Mouse (Mus musculus): ENCODE data around the gene Nr6a1. TPM values are rescaled to one million over a fixed set of nuclear protein-coding genes. Genes with fewer than 3 reads are reported as not detected.

Nr6a1 gene
- polyA plus RNA-seq, 1 experiment from 2014 or later: 4.5 TPM

DNA sequence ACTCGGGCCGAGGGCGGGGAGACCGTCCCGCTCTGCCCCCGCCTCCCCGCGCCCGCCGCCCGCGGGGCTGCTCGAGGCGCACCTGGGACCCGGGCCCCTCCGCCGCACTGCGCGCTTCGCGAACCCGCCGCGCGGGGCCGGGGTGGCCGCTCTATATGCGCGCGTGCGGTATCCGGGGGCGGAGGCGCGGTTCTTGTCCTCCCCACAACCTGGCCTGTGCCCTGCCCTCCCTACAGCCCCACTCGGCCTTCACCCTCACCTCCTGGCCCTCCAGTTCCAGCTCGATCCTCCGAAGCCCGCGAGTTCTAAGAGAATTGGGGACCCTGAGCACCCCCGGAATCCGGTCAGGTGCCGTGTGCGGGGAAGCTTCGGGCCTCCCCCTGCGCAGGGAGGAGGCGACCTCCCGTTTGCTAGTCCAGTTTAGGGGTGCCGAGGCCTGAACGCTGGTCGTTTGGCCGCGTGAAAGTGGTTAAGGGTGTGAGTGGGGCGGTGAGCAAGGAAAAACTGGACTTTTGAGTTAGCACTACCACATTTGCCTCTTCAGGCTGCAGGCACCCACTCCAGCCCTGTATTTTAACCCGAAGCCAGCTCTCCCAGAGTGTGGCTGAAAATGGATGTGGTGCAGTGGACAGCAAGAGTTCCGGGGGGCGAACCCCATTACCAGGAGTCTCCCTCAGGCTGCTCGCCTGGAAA, 215.3 kb downstream of the Nr6a1 start:
- Histone ChIP-seq H3K27ac (0 out of 2 replicates have a peak overlapping the region, but pooled peaks have one; percentile 18), H3K9me3 (no peaks in the 10 kb centered on the region), H3K4me1 (peaks cover 26% of the 10 kb centered on the region), H3K27me3 (ENCODE audit: insufficient read depth, poor library complexity, severe bottlenecking) (peaks cover 90% of the 10 kb centered on the region), H3K4me3 (peak overlapping the region; percentile 53), H3K36me3 (no peaks in the 10 kb centered on the region)
- WGBS: 5% methylated on average over 58 of the region's 58 CpGs
- DNase-seq (ENCODE audit: low spot score): no peak

DNA sequence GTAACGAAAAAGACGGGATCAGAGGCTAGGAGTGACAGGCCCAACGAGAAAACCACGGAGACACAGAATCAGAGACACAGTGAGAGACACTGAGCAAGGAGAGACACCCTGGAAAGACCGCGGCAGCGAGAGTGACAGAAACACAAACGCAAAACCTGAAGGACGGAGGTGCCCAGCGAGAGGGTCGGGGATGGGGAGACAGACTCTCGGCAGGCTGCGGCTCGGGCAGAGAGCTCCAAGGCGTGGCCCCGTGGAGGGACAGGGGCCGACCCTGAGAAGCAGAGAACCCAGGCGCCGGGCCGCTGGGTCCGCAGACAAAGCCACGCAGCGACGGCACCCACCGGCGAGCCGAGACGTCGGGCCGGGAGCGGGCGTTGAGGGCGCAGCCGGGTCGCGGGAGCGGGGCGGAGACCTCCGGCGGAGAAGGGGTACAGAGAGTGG, 216.0 kb downstream of the Nr6a1 start:
- Histone ChIP-seq H3K4me3 (peak overlapping the region; percentile 53), H3K36me3 (no peaks in the 10 kb centered on the region), H3K4me1 (peaks cover 29% of the 10 kb centered on the region), H3K27ac (0 out of 2 replicates have a peak overlapping the region, but pooled peaks have one; percentile 18), H3K27me3 (ENCODE audit: insufficient read depth, poor library complexity, severe bottlenecking) (peaks cover 97% of the 10 kb centered on the region), H3K9me3 (no peaks in the 10 kb centered on the region)
- DNase-seq (ENCODE audit: low spot score): no peak
- 2% methylated on average over 40 of the region's 40 CpGs for WGBS

DNA sequence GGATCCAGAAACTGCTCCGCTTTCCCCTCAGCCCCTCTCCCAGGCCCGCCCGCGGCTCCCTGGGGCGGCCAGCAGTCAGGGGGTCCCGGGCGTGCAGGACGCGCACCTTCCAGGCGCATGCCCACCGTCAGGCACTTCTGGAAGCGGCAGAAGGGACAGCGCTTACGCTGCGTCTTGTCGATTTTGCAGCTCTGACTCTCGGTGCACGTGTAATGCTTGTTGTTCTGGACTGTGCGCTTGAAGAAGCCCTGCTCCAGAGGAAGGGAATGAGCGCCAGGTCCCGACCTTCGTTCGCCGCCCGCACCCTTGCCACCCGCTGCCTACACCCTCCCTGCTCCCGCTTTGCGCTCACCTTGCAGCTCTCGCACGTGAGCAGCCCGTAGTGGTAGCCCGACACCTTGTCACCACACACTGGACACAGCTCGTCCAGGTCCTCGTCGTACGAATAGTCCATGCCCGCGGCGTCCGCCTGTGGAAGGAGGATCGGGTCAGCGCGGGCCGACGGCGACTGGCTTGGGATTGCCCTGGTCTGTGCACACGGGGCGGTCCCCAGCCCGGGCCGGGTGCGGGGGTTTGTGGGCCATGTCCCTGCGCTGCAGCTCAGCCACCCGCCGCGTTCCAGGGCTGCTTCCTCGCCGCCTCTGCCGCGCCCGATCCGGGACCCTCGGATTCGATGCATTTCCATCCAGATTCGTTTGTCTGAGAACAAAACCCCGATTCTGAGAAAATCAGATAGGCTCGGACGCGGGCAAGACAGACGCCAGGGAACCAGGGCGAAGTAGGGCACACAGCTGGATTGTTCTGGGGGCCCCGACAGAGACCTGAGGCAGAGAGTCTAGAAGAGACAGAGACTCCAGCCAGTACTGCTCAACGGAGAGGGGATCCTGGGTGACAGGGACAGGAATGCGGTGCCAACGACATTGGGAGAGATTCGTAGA, 216.9 kb downstream of the Nr6a1 start:
- Histone ChIP-seq H3K9me3 (no peaks in the 10 kb centered on the region), H3K4me1 (peaks cover 36% of the 10 kb centered on the region), H3K4me3 (peak overlapping the region; percentile 54), H3K27me3 (ENCODE audit: insufficient read depth, poor library complexity, severe bottlenecking) (peaks cover 100% of the 10 kb centered on the region), H3K27ac (no peak overlapping the region), H3K36me3 (no peaks in the 10 kb centered on the region)
- DNase-seq (ENCODE audit: low spot score): no peak
- under 1% methylated on average over 75 of the region's 75 CpGs for WGBS

DNA sequence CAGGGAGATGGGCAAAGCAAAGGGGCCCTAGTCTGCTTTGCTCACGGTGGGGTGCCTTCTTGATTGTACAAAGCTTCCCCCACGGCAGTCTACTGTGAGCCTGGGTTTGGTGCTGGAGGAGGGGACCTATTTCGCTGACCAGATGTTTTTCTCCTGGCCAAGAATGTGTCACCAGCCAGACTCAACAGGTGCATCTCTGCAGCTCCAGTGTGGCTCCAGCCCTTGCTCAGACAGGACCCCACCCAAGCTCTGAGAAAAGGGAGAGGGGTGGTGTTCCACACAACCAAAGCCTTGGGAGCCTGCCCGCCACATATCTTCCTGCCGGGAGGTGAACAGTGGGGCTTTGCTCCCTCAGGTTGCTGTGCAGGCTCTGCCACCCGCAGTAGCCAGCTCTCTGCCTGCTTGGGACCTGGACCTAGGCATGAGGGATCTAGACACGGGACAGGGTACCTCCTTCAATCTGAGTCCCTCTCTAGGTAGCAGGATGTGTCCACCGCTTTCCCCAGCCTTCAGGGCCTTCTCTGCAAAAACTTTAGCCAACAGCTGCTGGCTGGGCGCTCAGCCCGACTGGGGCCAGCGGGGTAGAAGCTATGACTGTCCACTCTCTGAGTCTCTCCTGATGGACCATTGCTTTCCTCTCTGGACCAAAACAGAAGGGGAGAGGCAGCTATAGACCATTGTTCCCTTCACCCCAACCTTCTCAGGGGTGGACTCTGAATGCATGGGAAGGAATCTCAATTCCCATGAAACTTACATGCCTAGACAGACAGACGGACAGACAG, 218.4 kb downstream of the Nr6a1 start:
- no peaks in the 10 kb centered on the region for H3K36me3 ChIP-seq
- H3K4me1 ChIP-seq: peaks cover 36% of the 10 kb centered on the region
- no peak overlapping the region for H3K4me3 ChIP-seq
- no peaks in the 10 kb centered on the region for H3K9me3 ChIP-seq
- no peak for DNase-seq (ENCODE audit: low spot score)
- peaks cover 100% of the 10 kb centered on the region for H3K27me3 ChIP-seq (ENCODE audit: insufficient read depth, poor library complexity, severe bottlenecking)
- H3K27ac ChIP-seq: no peak overlapping the region
- 29% methylated on average over 12 of the region's 12 CpGs for WGBS

DNA sequence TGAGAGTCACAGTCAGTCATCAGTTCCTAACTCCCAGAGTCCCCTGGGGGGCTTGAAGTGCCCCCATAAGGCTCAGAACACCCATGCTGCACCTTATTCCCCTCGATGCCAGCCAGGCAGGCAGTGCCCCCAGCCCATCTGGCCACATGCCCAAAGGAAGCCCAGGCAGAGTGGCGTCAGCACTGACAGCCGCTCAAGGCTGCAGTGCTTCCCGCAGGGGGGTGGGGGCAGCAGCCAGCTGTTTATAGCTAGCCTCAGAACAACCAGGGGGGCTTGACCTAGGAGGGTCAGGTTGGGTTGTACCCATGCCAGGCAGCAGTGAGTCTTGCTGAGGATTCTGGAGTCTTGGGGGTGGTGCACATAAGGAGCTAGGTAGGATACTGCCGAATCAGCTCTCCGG, 220.8 kb downstream of the Nr6a1 start:
- H3K4me3 ChIP-seq: no peak overlapping the region
- no peak overlapping the region for H3K27ac ChIP-seq
- H3K9me3 ChIP-seq: no peaks in the 10 kb centered on the region
- H3K27me3 ChIP-seq (ENCODE audit: insufficient read depth, poor library complexity, severe bottlenecking): peaks cover 100% of the 10 kb centered on the region
- H3K4me1 ChIP-seq: peaks cover 29% of the 10 kb centered on the region
- DNase-seq (ENCODE audit: low spot score): no peak
- H3K36me3 ChIP-seq: no peaks in the 10 kb centered on the region
- 38% methylated on average over 6 of the region's 6 CpGs for WGBS

DNA sequence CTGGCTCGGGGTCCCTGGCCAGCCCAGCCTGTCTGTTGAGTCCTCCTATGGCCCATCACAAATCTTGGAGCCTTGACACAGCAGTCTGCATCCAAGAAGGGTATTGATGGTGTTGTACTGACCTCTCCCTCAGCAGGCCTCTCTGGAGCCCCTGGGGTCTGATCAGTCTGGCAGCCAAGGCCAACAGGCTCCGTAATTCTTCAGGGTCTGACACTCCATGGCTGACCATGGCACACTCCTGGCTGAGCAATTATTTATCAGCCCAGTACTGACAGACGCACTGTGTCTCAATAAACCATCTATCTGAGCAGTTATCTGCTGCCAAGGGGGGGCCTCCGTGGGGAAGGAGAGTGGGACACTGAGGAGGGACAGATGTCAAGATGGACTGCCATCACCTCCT, 222.5 kb downstream of the Nr6a1 start:
- peaks cover 16% of the 10 kb centered on the region for H3K4me1 ChIP-seq
- no peak overlapping the region for H3K4me3 ChIP-seq
- no peaks in the 10 kb centered on the region for H3K36me3 ChIP-seq
- H3K27me3 ChIP-seq (ENCODE audit: insufficient read depth, poor library complexity, severe bottlenecking): peaks cover 100% of the 10 kb centered on the region
- H3K9me3 ChIP-seq: no peaks in the 10 kb centered on the region
- no peak overlapping the region for H3K27ac ChIP-seq
- WGBS: 51% methylated on average over 4 of the region's 4 CpGs
- DNase-seq (ENCODE audit: low spot score): no peak

DNA sequence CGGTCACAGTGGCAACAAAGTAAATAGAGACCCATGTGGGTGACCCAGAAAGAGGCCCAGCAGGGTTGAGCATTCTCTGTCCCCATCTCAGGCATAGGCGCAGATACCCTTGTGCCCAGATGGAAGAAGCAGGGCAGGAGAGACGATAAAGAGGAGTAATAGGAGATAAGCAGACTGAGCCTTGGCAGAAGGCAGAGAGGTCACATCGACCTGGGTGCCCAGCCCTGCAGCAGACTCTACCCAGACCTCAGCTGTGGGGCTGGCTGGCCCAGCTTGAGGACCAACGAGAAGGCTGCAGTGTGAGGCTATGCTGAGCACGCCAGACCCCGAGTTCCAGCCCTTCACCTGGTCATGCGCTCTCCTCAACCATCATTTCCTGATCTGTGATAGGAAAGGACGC, 223.2 kb downstream of the Nr6a1 start:
- Histone ChIP-seq H3K4me1 (peaks cover 14% of the 10 kb centered on the region), H3K27ac (no peak overlapping the region), H3K4me3 (no peak overlapping the region), H3K36me3 (no peaks in the 10 kb centered on the region), H3K27me3 (ENCODE audit: insufficient read depth, poor library complexity, severe bottlenecking) (peaks cover 100% of the 10 kb centered on the region), H3K9me3 (no peaks in the 10 kb centered on the region)
- 70% methylated on average over 9 of the region's 9 CpGs for WGBS
- DNase-seq (ENCODE audit: low spot score): no peak

DNA sequence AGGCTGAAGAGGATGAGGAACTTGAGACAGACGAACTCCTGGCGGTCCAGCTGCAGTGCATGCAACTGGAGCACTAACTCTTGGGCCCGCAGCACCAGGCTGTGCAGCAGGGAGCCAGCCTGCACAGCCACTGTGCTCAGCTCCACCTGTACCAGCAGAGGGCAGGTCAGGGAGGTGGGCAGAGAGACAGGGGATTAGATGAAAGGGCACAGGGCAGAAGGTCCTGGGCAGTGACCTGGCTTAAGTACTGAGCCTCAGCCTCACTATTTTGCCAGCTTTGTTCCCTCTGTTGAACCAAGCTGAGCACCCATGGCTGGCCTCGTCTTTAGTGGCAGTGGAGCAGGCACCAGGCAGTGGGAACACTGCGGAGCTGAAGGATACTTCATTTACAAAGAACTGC, 227.3 kb downstream of the Nr6a1 start:
- no peaks in the 10 kb centered on the region for H3K4me1 ChIP-seq
- DNase-seq (ENCODE audit: low spot score): no peak
- H3K27me3 ChIP-seq (ENCODE audit: insufficient read depth, poor library complexity, severe bottlenecking): peaks cover 100% of the 10 kb centered on the region
- 64% methylated on average over 5 of the region's 5 CpGs for WGBS
- no peak overlapping the region for H3K27ac ChIP-seq
- no peak overlapping the region for H3K4me3 ChIP-seq
- no peaks in the 10 kb centered on the region for H3K36me3 ChIP-seq
- no peaks in the 10 kb centered on the region for H3K9me3 ChIP-seq

DNA sequence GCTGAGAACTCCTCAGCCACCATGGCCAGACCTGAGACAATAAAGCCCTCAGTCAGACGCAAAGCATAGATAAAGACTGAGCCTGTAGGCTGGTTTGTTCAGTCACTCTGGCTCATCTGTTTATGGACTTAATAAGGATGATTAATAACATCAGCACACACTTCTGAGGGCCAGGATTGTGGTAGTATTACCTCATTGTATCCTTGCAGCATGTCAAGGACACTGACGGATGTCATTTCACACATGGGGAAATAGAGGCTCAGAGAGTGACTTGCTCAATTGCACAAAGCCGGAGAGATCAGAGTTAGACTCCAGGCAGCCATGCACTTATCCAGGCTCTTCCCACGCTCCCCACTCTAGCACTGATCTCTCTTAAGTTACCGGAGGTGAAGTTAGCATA, 228.9 kb downstream of the Nr6a1 start:
- WGBS: 78% methylated on average over 5 of the region's 5 CpGs
- Histone ChIP-seq H3K9me3 (no peaks in the 10 kb centered on the region), H3K36me3 (no peaks in the 10 kb centered on the region), H3K27ac (no peak overlapping the region), H3K27me3 (ENCODE audit: insufficient read depth, poor library complexity, severe bottlenecking) (peaks cover 100% of the 10 kb centered on the region), H3K4me1 (no peaks in the 10 kb centered on the region), H3K4me3 (no peak overlapping the region)
- no peak for DNase-seq (ENCODE audit: low spot score)

DNA sequence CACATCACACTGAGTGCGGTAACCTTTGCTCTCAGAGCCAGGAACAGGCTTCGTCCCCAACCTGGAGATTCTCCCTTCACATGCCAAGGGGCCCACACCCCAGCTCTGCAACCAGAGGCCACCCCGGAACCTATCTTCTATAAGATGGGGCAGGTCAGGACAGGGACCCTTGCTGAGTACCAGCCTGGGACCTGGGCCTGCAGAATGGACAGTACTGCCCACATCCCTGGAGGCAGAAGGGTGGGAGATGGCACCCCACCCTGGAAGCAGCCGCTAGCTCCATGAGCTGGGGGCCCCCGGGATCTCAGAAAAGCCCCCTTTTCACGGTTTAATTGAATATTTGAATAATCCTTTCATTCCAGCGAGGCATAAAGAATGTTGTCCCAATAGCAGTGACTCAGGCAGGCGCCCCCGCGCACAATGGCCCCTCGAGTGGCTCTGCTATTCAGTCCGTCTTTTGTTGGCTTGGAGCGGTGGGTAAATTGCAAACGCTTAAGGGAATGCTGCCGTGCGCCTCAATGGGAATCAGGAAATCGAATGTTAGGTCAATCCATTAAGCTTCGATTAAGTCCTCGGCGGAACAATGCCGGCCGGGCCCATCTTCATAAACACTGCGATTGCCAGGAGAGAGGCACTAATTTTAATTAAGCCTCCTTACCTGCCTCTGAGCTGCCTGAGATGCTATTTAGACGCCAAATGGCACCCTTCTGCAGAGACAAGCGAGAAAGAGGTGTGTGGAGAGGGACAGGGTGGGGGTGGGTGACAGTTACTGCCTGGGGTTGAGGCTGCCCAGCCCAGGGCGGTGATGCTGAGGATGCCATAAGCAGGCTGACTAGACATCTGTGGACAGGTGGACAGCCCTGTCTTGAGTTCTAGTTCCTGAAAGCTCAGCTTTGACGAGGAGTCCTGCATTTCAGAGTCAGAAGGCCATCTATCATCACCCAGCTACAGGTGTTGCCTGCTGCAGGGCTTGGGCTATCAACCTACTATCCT, 230.1 kb downstream of the Nr6a1 start:
- H3K27me3 ChIP-seq (ENCODE audit: insufficient read depth, poor library complexity, severe bottlenecking): peaks cover 99% of the 10 kb centered on the region
- WGBS: 54% methylated on average over 27 of the region's 27 CpGs

DNA sequence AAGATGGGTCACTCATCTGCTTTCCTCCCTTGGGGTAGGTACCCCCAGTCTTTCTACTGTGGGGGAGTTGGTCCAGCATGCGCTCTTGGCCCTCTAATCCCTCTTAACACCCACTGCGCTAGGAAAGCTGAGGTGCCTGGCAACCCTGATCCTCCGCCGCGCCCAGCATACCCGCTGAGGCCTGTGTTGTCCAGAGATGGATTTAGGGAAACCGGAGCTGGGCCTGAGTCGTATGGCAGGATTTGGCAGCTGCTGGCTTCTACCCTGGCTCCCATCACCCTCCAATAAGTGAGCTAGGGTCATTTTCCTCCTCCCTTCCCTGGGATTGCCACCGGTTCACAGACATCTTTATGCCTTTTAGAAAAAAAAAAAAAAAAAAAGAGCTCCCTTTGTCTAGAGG, 231.7 kb downstream of the Nr6a1 start:
- H3K36me3 ChIP-seq: no peaks in the 10 kb centered on the region
- H3K4me3 ChIP-seq: no peak overlapping the region
- no peaks in the 10 kb centered on the region for H3K9me3 ChIP-seq
- 48% methylated on average over 9 of the region's 9 CpGs for WGBS
- DNase-seq (ENCODE audit: low spot score): no peak
- H3K27ac ChIP-seq: no peak overlapping the region
- H3K27me3 ChIP-seq (ENCODE audit: insufficient read depth, poor library complexity, severe bottlenecking): peaks cover 99% of the 10 kb centered on the region
- H3K4me1 ChIP-seq: no peaks in the 10 kb centered on the region

More for the DNA sequence above, 230.1 kb downstream of the Nr6a1 start:
- H3K4me1 ChIP-seq: no peaks in the 10 kb centered on the region
- no peak for DNase-seq (ENCODE audit: low spot score)
- no peaks in the 10 kb centered on the region for H3K9me3 ChIP-seq
- H3K36me3 ChIP-seq: no peaks in the 10 kb centered on the region
- no peak overlapping the region for H3K4me3 ChIP-seq
- no peak overlapping the region for H3K27ac ChIP-seq

DNA sequence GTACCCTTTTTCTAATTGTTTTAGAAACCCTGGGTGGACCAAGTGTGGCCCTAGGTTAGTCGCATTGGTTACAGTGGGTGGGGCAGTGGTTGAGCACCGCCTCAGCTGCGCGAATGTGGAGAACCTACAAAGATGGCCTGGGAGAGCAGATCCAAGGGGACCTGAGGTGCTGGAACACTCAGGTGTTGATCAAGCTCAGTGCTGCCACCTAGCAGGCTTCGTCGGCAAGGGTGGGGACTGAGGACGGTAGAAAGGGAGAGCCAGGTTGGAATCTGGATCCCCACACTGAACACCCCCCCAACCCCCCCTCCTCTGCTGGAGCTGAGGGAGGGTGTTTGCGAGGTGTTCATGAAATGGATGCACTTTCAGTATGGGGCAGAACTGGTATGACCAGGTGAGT, 235.9 kb downstream of the Nr6a1 start:
- H3K27me3 ChIP-seq (ENCODE audit: insufficient read depth, poor library complexity, severe bottlenecking): peaks cover 99% of the 10 kb centered on the region
- no peaks in the 10 kb centered on the region for H3K36me3 ChIP-seq
- 12% methylated on average over 8 of the region's 8 CpGs for WGBS
- peaks cover 8% of the 10 kb centered on the region for H3K4me1 ChIP-seq
- no peak overlapping the region for H3K27ac ChIP-seq
- no peak for DNase-seq (ENCODE audit: low spot score)
- H3K9me3 ChIP-seq: no peaks in the 10 kb centered on the region
- no peak overlapping the region for H3K4me3 ChIP-seq

Data from heart, embryonic 10.5 days (tissue).